Mouse (Mus musculus) lung, postnatal 0 days (tissue): ENCODE data around the gene Itpr1. TPM values are rescaled to one million over a fixed set of nuclear protein-coding genes. Genes with fewer than 3 reads are reported as not detected.
A peak's percentile ranks its signal among the peaks of the same experiment; 100 is the strongest.

Experiments used
- ATAC-seq: fragments of 200-750 bp; cut with Nextera tagmentation; 2 replicates; pipeline ENCODE4 v1.8.0; 2017; ENCODE audit warnings: moderate library complexity
- DNase-seq: peaks from one replicate; pipeline ENCODE4 v3.0.0-alpha.2; 2016; ENCODE audit warnings: low spot score
- H3K27ac ChIP-seq: fragments of 300-500 bp; sonication (generic); 2 replicates; pipeline ENCODE4 v1.5.1; 2014; ENCODE audit warnings: antibody characterized with exemption, mild to moderate bottlenecking, low read length, mixed read lengths
- H3K27me3 ChIP-seq: fragments of 300-500 bp; sonication (generic); replicated peaks from 2 replicates; pipeline ENCODE4 v1.6.1; 2014; ENCODE audit warnings: low read length, mixed read lengths; ENCODE audit not compliant: insufficient read depth
- H3K36me3 ChIP-seq: fragments of 300-500 bp; sonication (generic); 2 replicates; pipeline ENCODE4 v1.6.1; 2014; ENCODE audit warnings: low read length, mixed read lengths; ENCODE audit not compliant: insufficient read depth
- H3K4me1 ChIP-seq: fragments of 300-500 bp; sonication (generic); 2 replicates; pipeline ENCODE4 v1.6.1; 2014; ENCODE audit warnings: antibody characterized with exemption, low read depth, low read length, mixed read lengths; ENCODE audit not compliant: insufficient read depth
- H3K4me2 ChIP-seq: fragments of 300-500 bp; sonication (generic); replicated peaks from 2 replicates; pipeline ENCODE4 v1.6.1; 2014; ENCODE audit warnings: low read depth, mild to moderate bottlenecking, low read length, moderate library complexity, mixed read lengths
- H3K4me3 ChIP-seq: fragments of 300-500 bp; sonication (generic); 2 replicates; pipeline ENCODE4 v1.5.1; 2014; ENCODE audit warnings: low read depth, low read length
- H3K9ac ChIP-seq: fragments of 300-500 bp; sonication (generic); replicated peaks from 2 replicates; pipeline ENCODE4 v1.6.1; 2014; ENCODE audit warnings: low read depth, mild to moderate bottlenecking
- H3K9me3 ChIP-seq: fragments of 300-500 bp; sonication (generic); 2 replicates; pipeline ENCODE4 v1.6.1; 2016; ENCODE audit warnings: low read length, mixed read lengths
- CTCF ChIP-seq: IDR thresholded peaks from 2 replicates; pipeline ENCODE4 v1.5.1; 2016; ENCODE audit warnings: antibody characterized with exemption, mild to moderate bottlenecking
- EP300 ChIP-seq: IDR thresholded peaks from 2 replicates; pipeline ENCODE4 v1.6.1; 2016; ENCODE audit warnings: antibody characterized with exemption, mild to moderate bottlenecking, control low read depth
- WGBS: fragments of 180-500 bp; shearing (Covaris S2); extraction: QIAGEN DNeasy Blood & Tissue Kit; methylation state at CpG from one replicate; pipeline ENCODE4 v1.1.7; 2014; 5-methylcytosine and 5-hydroxymethylcytosine counted together
- polyA plus RNA-seq: library from polyadenylated mRNA; unstranded; fragments of >200 nt; fragmentation: Nextera tagmentation; extraction: Ambion mirVana; gene quantifications from 2 replicates; pipeline ENCODE4 v1.2.1, GENCODE M21; 2015

The Itpr1 gene
- polyA plus RNA-seq, 1 experiment from 2014 or later, result 9.2 TPM

GRCm38 (mm10) chr6:108494994-108495393, 282.1 kb downstream of the Itpr1 start:
- Histone ChIP-seq H3K4me1 (no peaks in the 10 kb centered on the region), H3K36me3 (peaks cover 7% of the 10 kb centered on the region; the same call in 1 of the 2 replicates), H3K9ac (no peak overlapping the region), H3K4me3 (no peak overlapping the region), H3K27ac (no peak overlapping the region), H3K4me2 (no peak overlapping the region), H3K9me3 (no peaks in the 10 kb centered on the region), H3K27me3 (no peaks in the 10 kb centered on the region)
- TF ChIP-seq CTCF (no peak), EP300 (no peak)
- DNase-seq (no peak), ATAC-seq (no peak)
- 85% methylated on average over 6 of the region's 6 CpGs for WGBS

DNA sequence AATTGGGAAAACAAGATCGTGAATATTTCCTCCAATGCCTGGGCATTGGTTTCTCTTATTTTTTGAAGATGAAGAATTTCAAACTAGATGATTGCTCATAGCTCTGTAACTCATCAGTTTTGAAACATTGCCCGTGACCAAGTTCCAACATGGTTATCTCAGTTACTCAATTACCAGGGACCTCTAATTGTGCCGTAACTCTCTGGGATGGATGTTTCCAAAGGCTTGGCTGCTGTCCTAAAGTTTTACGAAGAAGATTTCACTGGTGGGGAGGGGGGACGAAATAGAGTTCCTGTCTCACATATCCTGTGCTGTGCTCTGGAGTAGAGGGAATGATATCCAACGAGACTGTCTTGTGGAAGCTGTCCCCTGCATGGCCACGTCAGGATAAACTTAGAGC, 285.2 kb downstream of the Itpr1 start:
- Histone ChIP-seq H3K4me1 (no peaks in the 10 kb centered on the region), H3K27me3 (no peaks in the 10 kb centered on the region), H3K4me3 (no peak overlapping the region), H3K36me3 (peaks cover 4% of the 10 kb centered on the region; the same call in 1 of the 2 replicates), H3K9ac (no peak overlapping the region), H3K27ac (no peak overlapping the region), H3K4me2 (no peak overlapping the region), H3K9me3 (no peaks in the 10 kb centered on the region)
- no peak for ATAC-seq
- no peak for DNase-seq
- no peak for TF ChIP-seq CTCF
- no peak for TF ChIP-seq EP300
- WGBS, result 77% methylated on average over 7 of the region's 7 CpGs

DNA sequence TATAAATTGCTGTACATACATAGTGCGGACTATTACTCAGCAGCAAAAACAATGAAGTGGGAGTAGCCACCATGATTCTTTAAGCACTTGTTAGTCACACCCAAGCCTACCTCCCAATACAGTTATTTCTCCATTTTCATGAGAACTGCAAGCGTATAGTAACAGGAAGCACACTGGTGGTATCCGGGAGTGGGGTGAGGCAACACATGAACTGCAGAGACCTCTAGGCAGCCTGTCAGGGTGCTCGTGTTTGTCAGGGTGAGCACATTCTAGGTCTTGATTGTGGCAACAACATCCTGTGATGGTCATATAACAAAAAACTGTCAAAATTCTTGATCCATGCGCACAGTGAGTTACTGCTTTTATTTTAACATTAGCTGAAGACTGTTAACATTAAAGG, 290.8 kb downstream of the Itpr1 start:
- Histone ChIP-seq H3K4me1 (0 out of 2 replicates have a peak, but pooled peaks cover 3% of the 10 kb centered on the region), H3K27me3 (no peaks in the 10 kb centered on the region), H3K4me2 (no peak overlapping the region), H3K9ac (no peak overlapping the region), H3K9me3 (no peaks in the 10 kb centered on the region), H3K4me3 (no peak overlapping the region), H3K36me3 (no peaks in the 10 kb centered on the region; the same call in 1 of the 2 replicates), H3K27ac (no peak overlapping the region)
- no peak for TF ChIP-seq CTCF
- TF ChIP-seq EP300, result no peak
- no peak; the same call in 1 of the 2 replicates for ATAC-seq
- WGBS, result 81% methylated on average over 5 of the region's 5 CpGs
- DNase-seq, result peak; percentile 37

DNA sequence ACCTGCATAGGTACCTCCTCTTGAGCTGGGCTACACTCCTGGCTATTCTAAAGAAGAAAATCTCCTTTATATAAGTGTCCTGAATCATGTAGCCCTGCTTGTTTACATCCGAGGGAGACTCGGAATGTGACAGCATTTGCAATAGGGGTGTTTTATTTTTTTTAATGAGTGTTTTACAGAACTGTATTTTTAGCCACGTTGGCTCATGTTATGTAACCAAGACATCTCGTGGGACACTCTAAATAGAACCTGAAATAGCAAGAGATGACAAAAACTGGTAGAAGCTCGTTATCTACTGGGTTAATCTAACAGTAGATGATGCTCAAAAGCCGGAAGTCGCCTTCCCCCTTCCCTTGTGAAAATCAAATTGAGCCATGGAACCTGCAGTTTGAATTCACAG, 291.8 kb downstream of the Itpr1 start:
- Histone ChIP-seq H3K36me3 (no peaks in the 10 kb centered on the region; the same call in 1 of the 2 replicates), H3K4me3 (no peak overlapping the region), H3K27me3 (no peaks in the 10 kb centered on the region), H3K9me3 (no peaks in the 10 kb centered on the region), H3K4me2 (no peak overlapping the region), H3K4me1 (peaks cover 6% of the 10 kb centered on the region; the same call in 1 of the 2 replicates), H3K27ac (no peak overlapping the region), H3K9ac (no peak overlapping the region)
- 62% methylated on average over 7 of the region's 7 CpGs for WGBS
- DNase-seq, result no peak
- TF ChIP-seq CTCF (no peak), EP300 (no peak)
- ATAC-seq, result no peak

DNA sequence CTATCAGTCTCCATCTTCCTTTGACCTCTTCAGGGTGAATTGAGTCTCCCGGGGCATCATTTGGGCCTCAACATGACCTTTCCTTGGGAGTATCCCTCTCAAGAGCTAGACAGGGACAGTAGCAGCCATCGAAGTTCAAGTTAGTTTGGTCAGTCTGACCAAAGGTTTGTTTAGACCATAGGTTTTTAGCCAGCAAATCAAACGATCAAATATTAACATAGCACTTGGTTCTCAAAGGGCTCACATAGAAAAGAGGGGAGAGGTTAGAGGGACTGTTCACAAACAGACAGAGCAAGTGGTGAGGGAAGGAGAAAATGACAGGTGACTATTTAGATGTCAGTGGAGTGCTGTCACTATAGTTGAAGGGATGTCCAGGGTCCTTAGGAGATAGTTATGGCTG, 293.3 kb downstream of the Itpr1 start:
- DNase-seq, result no peak
- ATAC-seq, result no peak
- H3K36me3 ChIP-seq, result no peaks in the 10 kb centered on the region; the same call in 1 of the 2 replicates
- H3K4me1 ChIP-seq, result peaks cover 6% of the 10 kb centered on the region; the same call in 1 of the 2 replicates
- no peak overlapping the region for H3K27ac ChIP-seq
- TF ChIP-seq EP300, result no peak
- no peak for TF ChIP-seq CTCF
- 71% methylated on average over 3 of the region's 3 CpGs for WGBS
- no peaks in the 10 kb centered on the region for H3K27me3 ChIP-seq
- no peak overlapping the region for H3K4me3 ChIP-seq
- no peaks in the 10 kb centered on the region for H3K9me3 ChIP-seq
- no peak overlapping the region for H3K4me2 ChIP-seq
- H3K9ac ChIP-seq, result no peak overlapping the region

- ATAC-seq (peak; percentile 63), DNase-seq (peak; percentile 61)
- Histone ChIP-seq H3K9ac (no peak overlapping the region), H3K27me3 (no peaks in the 10 kb centered on the region), H3K4me1 (peaks cover 6% of the 10 kb centered on the region; the same call in 1 of the 2 replicates), H3K4me2 (no peak overlapping the region), H3K27ac (no peak overlapping the region), H3K4me3 (no peak overlapping the region), H3K36me3 (no peaks in the 10 kb centered on the region; the same call in 1 of the 2 replicates), H3K9me3 (no peaks in the 10 kb centered on the region)
- no peak for TF ChIP-seq EP300
- TF ChIP-seq CTCF, result no peak
- 65% methylated on average over 3 of the region's 3 CpGs for WGBS
These were observed 294.4 kb downstream of the Itpr1 start for GRCm38 (mm10) chr6:108507337-108507736.

- TF ChIP-seq CTCF, result no peak
- no peak for TF ChIP-seq EP300
- H3K36me3 ChIP-seq, result no peaks in the 10 kb centered on the region; the same call in 1 of the 2 replicates
- 40% methylated on average over 2 of the region's 2 CpGs for WGBS
- DNase-seq (no peak), ATAC-seq (no peak)
- no peak overlapping the region for H3K4me2 ChIP-seq
- no peak overlapping the region for H3K4me3 ChIP-seq
- H3K9me3 ChIP-seq, result no peaks in the 10 kb centered on the region
- no peak overlapping the region for H3K27ac ChIP-seq
- H3K27me3 ChIP-seq, result no peaks in the 10 kb centered on the region
- peaks cover 6% of the 10 kb centered on the region; the same call in 1 of the 2 replicates for H3K4me1 ChIP-seq
- H3K9ac ChIP-seq, result no peak overlapping the region
These were observed 296.4 kb downstream of the Itpr1 start for GRCm38 (mm10) chr6:108509320-108509719.
